Mouse (Mus musculus) lung, embryonic 15.5 days (tissue): Measurements from ENCODE around the gene Lamtor3. TPM values are rescaled to one million over a fixed set of nuclear protein-coding genes. Genes with fewer than 3 reads are reported as not detected.
"Not testable (repeated sequence)": the region's sequence is repeated elsewhere in the genome, so short reads cannot be mapped to it uniquely, and the experiment has no call there.

Source experiments
- ATAC-seq: fragments of 200-750 bp; cut with Nextera tagmentation; 2 replicates; pipeline ENCODE4 v1.8.0; 2017; ENCODE audit warnings: moderate number of reproducible peaks, borderline replicate concordance; ENCODE audit not compliant: low FRiP score, low TSS enrichment; ENCODE audit errors: extremely low read depth
- H3K27ac ChIP-seq: fragments of 300-500 bp; sonication (generic); 2 replicates; pipeline ENCODE4 v1.5.1; 2015; ENCODE audit warnings: moderate library complexity, mild to moderate bottlenecking, inconsistent platforms
- H3K27me3 ChIP-seq: fragments of 300-500 bp; sonication (generic); 2 replicates; pipeline ENCODE4 v1.6.1; 2015; ENCODE audit warnings: inconsistent platforms
- H3K36me3 ChIP-seq: fragments of 300-500 bp; sonication (generic); 2 replicates; pipeline ENCODE4 v1.6.1; 2015; ENCODE audit warnings: inconsistent platforms
- H3K4me1 ChIP-seq: fragments of 300-500 bp; sonication (generic); 2 replicates; pipeline ENCODE4 v1.6.1; 2015; ENCODE audit warnings: inconsistent platforms
- H3K4me2 ChIP-seq: fragments of 300-500 bp; sonication (generic); 2 replicates; pipeline ENCODE4 v1.6.1; 2015; ENCODE audit warnings: inconsistent platforms, mild to moderate bottlenecking, moderate library complexity
- H3K4me3 ChIP-seq: fragments of 300-500 bp; sonication (generic); 2 replicates; pipeline ENCODE4 v1.5.1; 2015; ENCODE audit warnings: mild to moderate bottlenecking, inconsistent platforms
- H3K9ac ChIP-seq: fragments of 300-500 bp; sonication (generic); 2 replicates; pipeline ENCODE4 v1.6.1; 2015; ENCODE audit warnings: inconsistent platforms
- H3K9me3 ChIP-seq: fragments of 300-500 bp; sonication (generic); 2 replicates; pipeline ENCODE4 v1.6.1; 2016; ENCODE audit warnings: inconsistent platforms
- WGBS: fragments of 180-500 bp; shearing (Covaris S2); methylation state at CpG from one replicate; pipeline ENCODE4 v1.1.7; 2015; 5-methylcytosine and 5-hydroxymethylcytosine counted together
- polyA plus RNA-seq: library from polyadenylated mRNA; unstranded; fragments of >200 nt; fragmentation: Nextera tagmentation; extraction: Ambion mirVana; gene quantifications from 2 replicates; pipeline ENCODE4 v1.2.1, GENCODE M21; 2015

The Lamtor3 gene
- polyA plus RNA-seq, 1 experiment from 2014 or later, result 110 TPM

DNA sequence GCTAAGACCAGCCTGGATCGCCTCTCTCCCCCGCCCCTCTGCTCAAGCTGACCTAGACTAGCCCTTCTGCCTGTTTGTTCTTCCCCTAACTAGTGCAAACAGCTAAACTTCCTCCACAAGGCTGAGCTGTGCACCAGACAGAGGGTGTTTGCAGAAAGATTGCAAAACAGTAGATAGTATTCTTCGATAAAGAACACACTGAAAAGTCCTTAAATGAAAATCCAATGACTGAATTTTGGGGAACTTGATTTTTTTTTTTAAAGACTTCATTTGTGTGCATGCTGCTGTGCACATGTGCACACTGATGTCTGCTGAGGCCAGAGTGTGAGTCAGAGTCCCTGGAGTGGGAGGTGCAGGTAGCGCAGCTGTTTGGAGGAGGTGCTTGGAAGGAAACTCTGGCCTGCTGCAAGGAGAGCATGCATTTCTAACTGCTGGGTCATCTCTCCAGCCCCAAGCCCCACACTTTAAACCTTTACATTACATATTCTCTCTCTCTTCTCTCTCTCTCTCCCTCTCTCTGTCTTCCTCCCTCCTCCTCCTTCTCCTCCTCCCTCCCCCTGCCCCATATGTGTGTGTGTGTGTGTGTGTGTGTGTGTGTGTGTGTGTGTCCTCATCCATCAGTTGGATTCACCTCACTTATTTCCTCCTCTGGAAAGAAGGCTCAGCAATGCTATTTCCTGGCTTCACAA is 34.1 kb downstream of the Lamtor3 start:
- peaks cover 28% of the 10 kb centered on the region for H3K4me1 ChIP-seq
- no peak overlapping the region for H3K9ac ChIP-seq
- 12% methylated on average over 4 of the region's 4 CpGs for WGBS
- no peaks in the 10 kb centered on the region for H3K36me3 ChIP-seq
- H3K4me3 ChIP-seq, result no peak overlapping the region
- no peaks in the 10 kb centered on the region for H3K27me3 ChIP-seq
- peak overlapping the region; percentile 45 for H3K27ac ChIP-seq
- no peaks in the 10 kb centered on the region for H3K9me3 ChIP-seq
- ATAC-seq, result peak; percentile 56; the same call in 1 of the 2 replicates
- peak overlapping the region; percentile 21; the same call in 1 of the 2 replicates for H3K4me2 ChIP-seq

DNA sequence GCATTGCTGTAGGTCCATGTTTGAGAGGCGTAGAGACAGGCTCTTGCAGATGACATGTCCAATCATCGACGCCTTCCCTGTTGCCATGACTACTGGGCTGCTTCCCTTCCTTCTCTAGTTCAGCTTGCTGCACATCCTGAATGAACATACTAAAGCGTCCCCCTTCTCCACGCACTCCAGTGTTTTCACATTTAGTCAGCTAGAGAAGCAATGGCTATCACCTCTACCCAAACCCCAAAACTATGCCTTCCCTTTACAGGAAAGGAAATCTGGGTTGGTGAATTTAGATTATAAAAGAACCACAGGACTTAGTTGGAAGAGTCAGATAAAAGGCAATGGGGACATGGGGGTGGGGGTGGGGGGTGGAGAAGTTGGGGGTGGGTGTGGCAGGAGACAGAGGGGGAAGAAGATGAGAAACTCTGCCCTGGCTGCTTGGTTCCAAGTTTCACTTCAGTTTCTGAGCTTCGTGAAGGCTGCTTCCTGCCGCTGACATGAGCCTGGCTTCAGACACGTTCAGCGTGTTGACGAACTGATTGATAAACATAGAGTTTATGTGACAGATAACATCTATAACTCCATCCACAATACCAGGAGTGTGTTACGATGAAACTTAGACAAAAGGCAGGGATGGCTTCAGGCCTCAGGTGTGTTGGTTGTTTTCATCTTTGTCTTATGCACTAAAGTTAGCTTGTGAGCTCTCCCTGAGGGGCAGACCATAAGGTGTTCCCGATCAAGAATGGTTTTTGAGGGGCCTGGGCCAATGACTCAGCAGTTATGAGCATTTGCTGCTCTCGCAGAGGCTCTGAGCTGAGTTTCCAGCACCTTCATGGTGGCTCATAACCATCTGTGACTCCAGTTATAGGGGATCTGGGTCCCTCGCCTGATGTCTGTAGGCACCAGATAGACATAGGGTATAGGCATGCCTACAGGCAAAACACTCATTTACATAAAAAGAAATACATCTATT is 34.9 kb downstream of the Lamtor3 start:
- ATAC-seq, result peak; percentile 80; the same call in 1 of the 2 replicates
- Histone ChIP-seq H3K4me2 (peak overlapping the region; percentile 21), H3K27ac (peak overlapping the region; percentile 45; the same call in 1 of the 2 replicates), H3K9me3 (no peaks in the 10 kb centered on the region), H3K4me1 (peaks cover 28% of the 10 kb centered on the region), H3K4me3 (no peak overlapping the region), H3K27me3 (no peaks in the 10 kb centered on the region), H3K36me3 (no peaks in the 10 kb centered on the region), H3K9ac (no peak overlapping the region)
- 32% methylated on average over 14 of the region's 14 CpGs for WGBS

DNA sequence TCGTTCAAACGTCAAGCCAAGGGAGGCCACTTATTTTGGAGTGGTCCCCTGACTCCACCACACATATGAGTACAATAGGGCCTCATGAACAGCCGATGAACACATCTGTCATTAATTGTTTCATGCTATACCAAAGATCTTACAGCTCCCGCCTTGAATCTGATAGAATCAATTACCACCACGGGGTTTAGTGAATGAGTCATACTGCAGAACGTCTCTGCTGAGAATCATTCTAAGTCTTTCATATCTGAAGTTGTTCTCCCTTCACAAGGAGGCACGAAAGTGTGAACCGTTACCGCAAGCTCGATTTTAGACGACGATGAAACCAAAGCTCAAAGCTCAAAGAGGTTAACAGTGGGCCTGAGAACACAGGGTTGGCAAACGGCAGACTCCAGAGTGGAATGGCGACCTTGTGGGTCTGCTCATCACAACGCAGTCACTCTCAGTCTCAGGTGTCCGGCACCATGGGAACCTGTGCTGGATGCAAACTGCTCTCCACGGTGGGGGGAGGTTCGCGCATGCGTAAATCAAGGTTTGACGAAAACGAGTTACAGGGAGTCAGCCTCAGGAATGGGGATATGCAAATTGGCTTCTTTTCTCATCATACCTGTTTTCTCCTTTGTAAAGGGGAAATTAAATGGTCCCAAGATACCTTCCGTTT is 36.1 kb downstream of the Lamtor3 start:
- H3K4me2 ChIP-seq, result no peak overlapping the region
- no peaks in the 10 kb centered on the region for H3K9me3 ChIP-seq
- ATAC-seq, result no peak
- no peak overlapping the region for H3K27ac ChIP-seq
- H3K4me3 ChIP-seq, result no peak overlapping the region
- no peaks in the 10 kb centered on the region for H3K36me3 ChIP-seq
- H3K4me1 ChIP-seq, result peaks cover 28% of the 10 kb centered on the region
- no peaks in the 10 kb centered on the region for H3K27me3 ChIP-seq
- H3K9ac ChIP-seq, result no peak overlapping the region
- 67% methylated on average over 23 of the region's 23 CpGs for WGBS

DNA sequence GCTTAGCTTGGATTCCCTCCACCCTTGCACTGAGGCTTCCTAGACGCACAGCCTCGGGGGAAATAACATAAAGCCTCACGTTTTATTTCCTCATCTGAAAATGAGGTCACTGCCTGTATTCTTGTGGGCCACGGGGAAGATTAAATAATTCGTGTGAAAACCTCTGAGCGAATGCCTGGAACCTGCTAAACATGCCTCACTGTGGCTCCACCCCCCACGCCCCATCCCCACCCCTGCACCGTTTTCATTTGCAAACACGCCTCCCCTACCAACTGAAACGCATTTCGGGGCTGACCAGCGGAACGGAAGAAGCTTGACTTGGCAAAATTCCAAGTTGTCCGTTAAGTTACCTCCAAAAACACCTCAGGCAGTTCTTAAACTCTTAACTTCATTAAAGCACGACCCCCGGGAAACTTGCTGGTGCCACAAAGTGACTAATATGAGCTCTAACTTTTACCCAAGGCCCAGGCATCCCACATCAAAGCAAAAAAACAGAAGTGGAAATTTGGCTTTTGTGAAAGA is 37.3 kb downstream of the Lamtor3 start:
- Histone ChIP-seq H3K4me2 (peak overlapping the region; percentile 49), H3K4me3 (peak overlapping the region; percentile 16; the same call in 1 of the 2 replicates), H3K36me3 (no peaks in the 10 kb centered on the region), H3K27me3 (no peaks in the 10 kb centered on the region), H3K9me3 (no peaks in the 10 kb centered on the region), H3K9ac (no peak overlapping the region; the same call in 1 of the 2 replicates), H3K4me1 (peaks cover 28% of the 10 kb centered on the region), H3K27ac (no peak overlapping the region)
- 13% methylated on average over 16 of the region's 16 CpGs for WGBS
- ATAC-seq, result no peak

DNA sequence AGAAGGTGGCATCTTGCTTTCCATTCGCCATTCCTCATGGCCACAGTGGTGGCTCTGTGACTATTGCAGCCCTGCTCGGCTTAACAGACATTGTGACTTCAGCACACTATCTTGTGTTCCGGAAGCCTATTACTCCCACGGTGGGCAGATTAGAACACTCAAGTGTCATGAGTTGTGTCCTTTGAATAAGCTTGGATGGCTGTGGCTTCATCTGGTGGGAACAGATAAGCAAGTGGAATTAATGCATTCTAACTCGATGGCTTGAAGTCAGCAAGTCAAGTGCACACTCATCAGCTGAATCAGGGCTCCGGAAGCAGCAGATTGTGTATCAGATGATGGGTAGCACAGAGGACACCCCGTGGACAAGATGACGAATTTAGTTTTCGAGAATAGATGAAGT is 39.6 kb downstream of the Lamtor3 start:
- H3K4me1 ChIP-seq, result peaks cover 15% of the 10 kb centered on the region
- H3K27me3 ChIP-seq, result no peaks in the 10 kb centered on the region
- H3K4me3 ChIP-seq, result no peak overlapping the region
- H3K36me3 ChIP-seq, result no peaks in the 10 kb centered on the region
- H3K27ac ChIP-seq, result no peak overlapping the region
- no peaks in the 10 kb centered on the region for H3K9me3 ChIP-seq
- H3K4me2 ChIP-seq, result no peak overlapping the region
- 76% methylated on average over 9 of the region's 9 CpGs for WGBS
- no peak for ATAC-seq
- H3K9ac ChIP-seq, result no peak overlapping the region

DNA sequence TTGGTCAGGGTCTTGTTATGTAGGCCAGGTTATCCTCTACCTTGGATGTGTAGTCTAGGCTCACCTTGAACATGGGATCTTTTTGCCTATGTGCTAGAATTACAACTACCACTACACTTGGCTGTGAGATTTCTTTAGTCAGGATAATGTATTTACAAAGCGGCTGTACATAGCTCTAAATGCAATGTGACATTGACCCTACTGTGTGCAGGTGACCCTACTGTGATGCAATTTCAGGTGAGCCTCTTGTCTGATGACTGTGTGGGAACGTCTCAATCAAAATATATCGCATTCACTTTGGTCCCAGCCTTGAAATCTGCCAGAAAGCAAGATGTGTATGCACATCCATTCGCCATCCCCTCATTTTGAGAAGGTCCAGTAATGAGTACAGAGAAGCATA is 40.0 kb downstream of the Lamtor3 start:
- H3K4me1 ChIP-seq, result peaks cover 11% of the 10 kb centered on the region
- 96% methylated on average over 4 of the region's 4 CpGs for WGBS
- ATAC-seq, result no peak

DNA sequence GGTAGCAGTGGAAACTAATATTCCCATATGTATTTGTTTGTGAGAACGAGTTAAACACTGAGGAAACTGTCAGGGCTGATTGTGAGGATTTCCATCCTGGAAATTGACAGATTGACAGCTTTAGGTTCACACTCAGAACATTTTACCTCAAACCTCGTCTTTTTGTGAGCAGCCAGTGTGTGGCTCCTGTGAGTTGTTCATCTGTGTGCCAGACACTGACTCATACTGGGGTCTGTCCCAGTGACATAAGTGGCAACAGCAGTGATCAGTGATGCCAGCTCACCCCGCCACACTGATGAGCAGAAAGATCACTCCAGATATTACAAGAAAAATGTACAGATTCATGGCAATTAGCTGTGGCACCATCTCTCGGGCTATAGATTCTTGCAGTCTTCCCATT is 41.1 kb downstream of the Lamtor3 start:
- peaks cover 8% of the 10 kb centered on the region; the same call in 1 of the 2 replicates for H3K4me1 ChIP-seq
- H3K36me3 ChIP-seq, result no peaks in the 10 kb centered on the region
- ATAC-seq, result no peak
- H3K4me2 ChIP-seq, result no peak overlapping the region
- 63% methylated on average over 4 of the region's 4 CpGs for WGBS
- no peaks in the 10 kb centered on the region for H3K27me3 ChIP-seq
- no peaks in the 10 kb centered on the region for H3K9me3 ChIP-seq
- no peak overlapping the region for H3K27ac ChIP-seq
- no peak overlapping the region for H3K9ac ChIP-seq
- H3K4me3 ChIP-seq, result no peak overlapping the region

More for the DNA sequence above, 40.0 kb downstream of the Lamtor3 start:
- H3K36me3 ChIP-seq, result no peaks in the 10 kb centered on the region
- no peaks in the 10 kb centered on the region for H3K9me3 ChIP-seq
- no peak overlapping the region for H3K9ac ChIP-seq
- no peaks in the 10 kb centered on the region for H3K27me3 ChIP-seq
- H3K4me3 ChIP-seq, result no peak overlapping the region
- H3K4me2 ChIP-seq, result no peak overlapping the region
- H3K27ac ChIP-seq, result no peak overlapping the region

DNA sequence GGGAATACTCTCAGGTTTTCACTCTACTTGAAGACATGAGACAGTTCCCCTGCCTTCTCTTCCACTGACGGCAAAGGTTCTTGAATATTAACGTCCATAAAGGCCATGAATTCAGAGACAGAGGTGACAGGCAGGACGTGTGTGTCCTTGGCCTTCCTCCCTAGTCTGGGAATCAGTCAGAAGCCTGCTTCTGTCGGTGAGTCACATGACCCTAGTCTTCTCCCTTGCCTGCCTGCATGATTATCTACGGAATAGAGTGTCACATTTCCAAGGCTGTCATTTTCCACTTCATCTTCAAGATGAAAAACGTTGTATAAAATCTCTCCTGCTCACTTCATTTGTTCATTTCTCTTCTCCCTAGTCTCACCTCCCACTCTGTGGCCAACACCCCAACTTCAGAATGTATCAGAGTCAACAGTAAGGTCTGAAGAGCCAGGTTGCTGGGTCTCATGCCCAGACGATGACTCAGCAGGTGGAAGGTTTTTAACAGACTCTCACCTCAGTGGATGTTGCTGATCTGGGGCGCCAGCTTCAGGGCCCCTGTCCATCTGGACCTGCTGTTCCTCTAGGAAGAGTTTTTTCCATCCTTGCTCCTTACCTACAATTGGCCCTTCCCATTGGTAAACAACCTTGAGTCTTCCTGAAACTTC is 43.6 kb downstream of the Lamtor3 start:
- Histone ChIP-seq H3K36me3 (no peaks in the 10 kb centered on the region), H3K4me3 (no peak overlapping the region), H3K4me1 (no peaks in the 10 kb centered on the region), H3K4me2 (no peak overlapping the region), H3K9me3 (no peaks in the 10 kb centered on the region), H3K27me3 (no peaks in the 10 kb centered on the region), H3K27ac (no peak overlapping the region), H3K9ac (no peak overlapping the region)
- peak; percentile 65; the same call in 1 of the 2 replicates for ATAC-seq
- WGBS, result 27% methylated on average over 8 of the region's 8 CpGs

DNA sequence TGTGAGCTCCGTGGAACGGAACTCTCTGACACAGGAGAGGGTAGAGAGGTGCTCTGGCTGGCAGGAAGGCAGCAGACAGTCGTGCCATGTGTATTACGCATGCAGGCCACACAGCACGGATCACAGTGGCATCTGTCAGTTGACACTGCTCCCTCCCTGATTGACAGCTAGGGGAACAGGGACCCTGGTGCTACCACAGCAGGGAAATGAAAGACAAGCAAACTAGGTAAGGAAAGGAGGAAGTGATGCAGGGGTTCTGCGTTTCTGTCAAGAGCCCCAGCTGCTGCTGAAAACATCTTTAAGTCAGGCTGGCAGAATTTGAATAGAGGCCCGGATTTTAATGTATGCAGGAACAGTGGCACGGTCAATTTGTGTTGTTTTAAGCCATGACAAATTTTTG is 45.2 kb downstream of the Lamtor3 start:
- no peak overlapping the region for H3K9ac ChIP-seq
- no peak overlapping the region for H3K27ac ChIP-seq

DNA sequence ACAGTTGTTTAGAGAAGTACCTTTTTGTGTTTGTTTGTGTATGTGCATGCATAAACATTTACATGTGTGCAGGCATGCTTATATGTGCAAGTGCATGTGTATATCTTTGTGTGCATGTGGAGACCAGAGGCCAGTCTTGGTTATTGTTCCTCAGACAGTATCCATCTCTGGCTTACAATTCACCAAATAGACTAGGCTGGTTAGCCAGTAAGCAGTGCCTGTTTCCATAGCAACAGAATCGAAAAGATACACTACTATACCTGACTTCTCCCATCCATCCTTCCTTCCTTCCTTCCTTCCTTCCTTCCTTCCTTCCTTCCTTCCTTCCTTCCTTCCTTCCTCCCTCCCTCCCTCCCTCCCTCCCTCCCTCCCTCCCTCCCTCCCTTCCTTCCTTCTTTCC is 45.7 kb downstream of the Lamtor3 start:
- H3K4me2 ChIP-seq, H3K27ac ChIP-seq, H3K9me3 ChIP-seq, H3K9ac ChIP-seq, H3K36me3 ChIP-seq, H3K27me3 ChIP-seq, H3K4me3 ChIP-seq, ATAC-seq, H3K4me1 ChIP-seq: not testable (repeated sequence)
- 61% methylated on average over 1 of the region's 1 CpGs for WGBS

More for the DNA sequence above, 45.2 kb downstream of the Lamtor3 start:
- ATAC-seq, result no peak
- Histone ChIP-seq H3K4me1 (no peaks in the 10 kb centered on the region), H3K36me3 (no peaks in the 10 kb centered on the region), H3K27me3 (no peaks in the 10 kb centered on the region), H3K4me2 (no peak overlapping the region), H3K9me3 (no peaks in the 10 kb centered on the region), H3K4me3 (no peak overlapping the region)
- 72% methylated on average over 8 of the region's 8 CpGs for WGBS
